Mouse (Mus musculus): ENCODE data around the gene Arhgap6.
"Not testable (repeated sequence)": the region's sequence is repeated elsewhere in the genome, so short reads cannot be mapped to it uniquely, and the experiment has no call there.

Gene Arhgap6

GRCm38 (mm10) chrX:169308559-169308958 is 513.7 kb downstream of the Arhgap6 start:
- DNase-seq (ENCODE audit: low spot score in 2 of 2): no peak

GRCm38 (mm10) chrX:169319066-169319760 is 524.3 kb downstream of the Arhgap6 start:
- peak in 1 of 2 experiments; percentile 1 for DNase-seq (ENCODE audit: low spot score in 2 of 2)

GRCm38 (mm10) chrX:169319945-169320667 is 525.2 kb downstream of the Arhgap6 start, which contains the start of gene Hccs:
Gene Hccs (minus strand): TSS chrX:169320372.
- peak; percentile 86 to 89 for DNase-seq (ENCODE audit: low spot score in 2 of 2)

- DNase-seq (ENCODE audit: low spot score in 2 of 2): not testable (repeated sequence)
Measured at GRCm38 (mm10) chrX:169320668-169321005, 525.7 kb downstream of the Arhgap6 start.

- no peak for DNase-seq (ENCODE audit: low spot score in 2 of 2)
Measured at GRCm38 (mm10) chrX:169325929-169326595, 531.2 kb downstream of the Arhgap6 start.

GRCm38 (mm10) chrX:169332264-169332663 is 537.4 kb downstream of the Arhgap6 start:
- no peak for DNase-seq (ENCODE audit: low spot score in 2 of 2)

GRCm38 (mm10) chrX:169337559-169337958 is 542.7 kb downstream of the Arhgap6 start:
- no peak for DNase-seq (ENCODE audit: low spot score in 2 of 2)

- no peak for DNase-seq (ENCODE audit: low spot score in 2 of 2)
Measured at GRCm38 (mm10) chrX:169338213-169338612, 543.3 kb downstream of the Arhgap6 start.
